Mouse (Mus musculus): ENCODE data around the gene Surf6. TPM values are rescaled to one million over a fixed set of nuclear protein-coding genes. Genes with fewer than 3 reads are reported as not detected.

The Surf6 gene
- total RNA-seq (2014; fragmentation: Nextera tagmentation) (21.7 and 22.5 TPM in 2 replicates), total RNA-seq (2017) (53.0 and 55.7 TPM in 2 replicates)

GRCm38 (mm10) chr2:26902467-26903220 is at the start of gene Surf6:
Gene Surf6 (minus strand): TSS chr2:26902879.
- ATAC-seq (replicated peaks; ENCODE audit: poor library complexity, severe bottlenecking): peak; percentile 93

GRCm38 (mm10) chr2:26952193-26952592 is 49.5 kb upstream of the Surf6 start:
- no peak for ATAC-seq (replicated peaks; ENCODE audit: poor library complexity, severe bottlenecking)

GRCm38 (mm10) chr2:26951346-26951905 is 48.7 kb upstream of the Surf6 start:
- ATAC-seq (replicated peaks; ENCODE audit: poor library complexity, severe bottlenecking): no peak

- ATAC-seq (replicated peaks; ENCODE audit: poor library complexity, severe bottlenecking): no peak
Observed at GRCm38 (mm10) chr2:26950411-26950810, 47.7 kb upstream of the Surf6 start.

GRCm38 (mm10) chr2:26943253-26943652 is 40.6 kb upstream of the Surf6 start:
- ATAC-seq (replicated peaks; ENCODE audit: poor library complexity, severe bottlenecking): no peak

GRCm38 (mm10) chr2:26941539-26941938 is 38.9 kb upstream of the Surf6 start:
- ATAC-seq (replicated peaks; ENCODE audit: poor library complexity, severe bottlenecking): peak; percentile 98

GRCm38 (mm10) chr2:26936425-26936824 is 33.7 kb upstream of the Surf6 start:
- no peak for ATAC-seq (replicated peaks; ENCODE audit: poor library complexity, severe bottlenecking)

GRCm38 (mm10) chr2:26935286-26935685 is 32.6 kb upstream of the Surf6 start:
- no peak for ATAC-seq (replicated peaks; ENCODE audit: poor library complexity, severe bottlenecking)

- peak; percentile 87 for ATAC-seq (replicated peaks; ENCODE audit: poor library complexity, severe bottlenecking)
Observed at GRCm38 (mm10) chr2:26933304-26934055, 30.8 kb upstream of the Surf6 start, which contains the start of the genes Surf4 and Stkld1. Gene Surf4 (minus strand): TSS chr2:26933928. Gene Stkld1 (plus strand): TSS chr2:26934047.

- ATAC-seq (replicated peaks; ENCODE audit: poor library complexity, severe bottlenecking): no peak
Observed at GRCm38 (mm10) chr2:26932473-26933303, 30.0 kb upstream of the Surf6 start.

- peak; percentile 20 for ATAC-seq (replicated peaks; ENCODE audit: poor library complexity, severe bottlenecking)
Observed at GRCm38 (mm10) chr2:26930390-26930789, 27.7 kb upstream of the Surf6 start.

- no peak for ATAC-seq (replicated peaks; ENCODE audit: poor library complexity, severe bottlenecking)
Observed at GRCm38 (mm10) chr2:26927745-26928476, 25.2 kb upstream of the Surf6 start.

GRCm38 (mm10) chr2:26921784-26922183 is 19.1 kb upstream of the Surf6 start:
- ATAC-seq (replicated peaks; ENCODE audit: poor library complexity, severe bottlenecking): no peak

GRCm38 (mm10) chr2:26920190-26920855 is 17.6 kb upstream of the Surf6 start:
- no peak for ATAC-seq (replicated peaks; ENCODE audit: poor library complexity, severe bottlenecking)

- no peak for ATAC-seq (replicated peaks; ENCODE audit: poor library complexity, severe bottlenecking)
Observed at GRCm38 (mm10) chr2:26919684-26920083, 17.0 kb upstream of the Surf6 start.

- ATAC-seq (replicated peaks; ENCODE audit: poor library complexity, severe bottlenecking): peak; percentile 8
Observed at GRCm38 (mm10) chr2:26916738-26917137, 14.1 kb upstream of the Surf6 start.

- ATAC-seq (replicated peaks; ENCODE audit: poor library complexity, severe bottlenecking): peak; percentile 81
Observed at GRCm38 (mm10) chr2:26915927-26916728, 13.4 kb upstream of the Surf6 start, which contains the start of the genes Surf2 and Surf1. Gene Surf2 (plus strand): TSS chr2:26916367. Gene Surf1 (minus strand): TSS chr2:26916530.
